Mouse (Mus musculus) NIH3T3 (cell line): ENCODE results near the gene Gpr137c.
A peak's percentile ranks its signal among the peaks of the same experiment; 100 is the strongest.

Experiments used
- DNase-seq: peaks from one replicate; pipeline ENCODE4 v3.0.0-alpha.2; 2012; ENCODE audit warnings: low read depth

Gpr137c gene

DNA sequence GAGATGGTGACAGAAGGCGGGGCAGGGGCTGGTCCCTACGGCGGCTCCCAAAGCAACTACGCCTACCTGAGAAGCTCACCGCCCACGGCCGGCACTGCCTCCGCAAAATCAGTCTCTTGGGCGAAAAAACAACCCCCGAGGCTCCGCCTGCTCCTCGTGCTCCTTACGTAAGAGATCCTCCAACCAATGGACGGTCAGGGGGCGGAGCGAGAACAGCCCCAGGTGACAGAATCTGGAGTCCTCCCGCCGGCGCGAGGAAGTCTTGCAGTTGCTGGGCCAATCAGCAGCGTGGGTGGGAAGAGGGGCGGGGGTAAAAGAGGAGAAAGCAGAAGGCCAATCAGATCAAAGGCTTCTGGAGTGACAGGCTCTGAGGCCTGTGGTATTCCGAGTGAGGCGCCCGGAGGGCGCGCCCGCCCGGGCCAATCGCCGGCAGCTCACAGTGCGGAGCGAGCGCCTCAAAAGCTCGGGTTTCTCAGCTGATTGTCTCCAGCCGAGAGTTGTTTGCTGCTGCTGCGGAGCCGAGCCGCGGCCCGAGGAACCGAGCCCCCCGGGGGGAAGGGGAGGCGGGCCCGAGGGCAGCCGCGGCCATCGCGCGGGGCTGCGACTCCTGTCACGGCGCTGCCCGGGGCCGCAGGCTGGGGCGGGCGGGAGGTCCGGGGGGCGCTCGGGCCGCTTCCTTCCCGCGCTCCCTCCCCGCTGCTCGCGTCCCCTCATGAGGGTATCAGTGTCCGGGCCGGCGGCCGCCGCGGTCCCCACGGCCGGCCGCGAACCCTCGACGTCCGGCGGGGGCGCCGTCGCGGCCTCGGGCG is at the start of gene Gpr137c:
Gene Gpr137c (plus strand): TSS at position 437 of the 809 bp plus-strand sequence.
- peak; percentile 98 for DNase-seq

DNA sequence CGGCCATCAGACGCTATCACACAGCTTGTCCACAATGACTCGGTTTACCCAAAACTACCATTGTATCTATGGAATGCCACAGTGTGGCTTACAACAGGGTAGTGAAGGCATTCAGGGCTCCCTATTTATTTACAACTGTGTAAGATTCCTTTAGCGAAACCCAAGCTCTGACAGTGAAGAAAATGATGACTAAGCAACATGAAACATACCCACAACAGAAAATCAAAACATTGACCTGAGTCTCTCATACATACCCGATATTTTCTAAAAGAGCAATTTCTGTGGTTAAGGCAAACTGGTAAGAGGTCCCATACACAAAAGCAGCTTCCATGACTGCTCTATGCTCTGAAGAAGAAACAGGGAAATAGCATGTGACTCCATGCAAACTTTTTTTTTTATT is 47.3 kb upstream of the Gpr137c start:
- no peak for DNase-seq

DNA sequence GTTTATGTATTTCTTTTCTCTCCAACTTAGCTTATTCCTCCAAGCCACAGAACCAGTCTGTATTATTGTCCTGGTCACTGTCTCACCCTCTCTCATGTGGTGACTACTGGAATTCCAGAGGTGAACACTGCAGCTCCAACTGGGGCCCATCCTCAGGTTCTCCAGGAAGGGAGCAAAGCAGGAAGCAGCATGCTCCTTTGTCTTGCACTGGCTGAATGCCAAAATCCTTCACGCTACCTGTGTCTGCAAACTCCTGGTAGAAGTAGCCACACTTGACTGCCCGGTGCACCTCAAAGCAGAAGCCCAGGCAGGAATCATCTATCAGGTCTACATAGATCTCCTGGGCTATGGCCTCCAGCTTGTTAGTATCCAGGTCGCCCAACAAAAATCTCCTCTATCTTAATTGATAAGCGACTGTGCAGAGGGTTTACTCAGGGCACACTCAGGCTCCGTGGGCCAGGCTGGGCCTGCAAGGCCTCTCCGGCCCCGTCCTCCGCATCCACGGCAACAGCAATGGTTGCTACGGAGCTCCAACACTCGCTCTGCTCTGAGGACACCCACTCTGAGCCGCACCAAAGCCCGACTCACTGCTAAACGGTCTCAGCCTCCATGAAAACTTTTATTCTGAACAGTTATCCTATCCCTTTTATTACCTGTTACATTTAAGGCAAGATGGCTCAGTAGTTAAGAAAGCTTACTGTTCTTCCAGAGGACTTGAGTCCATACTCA is 44.3 kb upstream of the Gpr137c start:
- no peak for DNase-seq

DNA sequence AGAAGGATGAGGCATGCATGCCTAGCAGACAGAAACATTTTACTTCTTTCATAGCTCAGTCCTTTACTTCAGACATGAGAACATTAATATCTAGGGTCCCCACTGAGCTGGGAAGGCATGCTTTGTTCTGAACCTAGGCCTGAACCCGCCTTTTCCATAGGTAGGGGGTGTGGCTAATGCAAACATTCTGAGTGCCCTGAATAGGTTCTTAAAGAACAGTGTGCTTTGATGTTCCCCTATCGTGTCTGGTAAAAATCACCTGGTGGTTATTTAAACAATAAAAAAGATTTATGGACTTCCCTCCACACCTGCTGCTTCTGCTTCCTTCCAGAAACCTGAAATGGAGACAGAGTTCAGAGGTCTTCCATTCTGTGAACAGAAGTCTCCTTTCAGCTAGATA is 40.3 kb upstream of the Gpr137c start:
- DNase-seq, result no peak

DNA sequence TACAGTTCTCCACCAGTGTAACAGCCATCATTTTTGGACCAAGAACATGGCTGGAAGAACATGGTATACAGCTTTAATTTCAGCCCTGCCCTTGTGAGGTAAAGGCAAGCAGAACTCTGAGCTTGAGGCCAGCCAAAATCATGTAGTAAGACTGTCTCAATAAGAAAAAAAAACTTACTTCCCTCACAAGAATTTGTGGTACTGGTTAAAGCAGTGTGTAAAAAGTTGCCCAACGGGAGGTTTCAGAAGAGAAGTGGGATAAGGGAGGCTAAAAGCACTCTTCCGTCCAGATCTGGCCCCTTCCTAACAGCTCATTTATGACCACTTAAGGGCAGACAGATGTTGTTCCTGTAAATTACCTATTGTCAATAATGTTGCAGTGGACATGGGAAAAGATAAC is 39.9 kb upstream of the Gpr137c start:
- no peak for DNase-seq

DNA sequence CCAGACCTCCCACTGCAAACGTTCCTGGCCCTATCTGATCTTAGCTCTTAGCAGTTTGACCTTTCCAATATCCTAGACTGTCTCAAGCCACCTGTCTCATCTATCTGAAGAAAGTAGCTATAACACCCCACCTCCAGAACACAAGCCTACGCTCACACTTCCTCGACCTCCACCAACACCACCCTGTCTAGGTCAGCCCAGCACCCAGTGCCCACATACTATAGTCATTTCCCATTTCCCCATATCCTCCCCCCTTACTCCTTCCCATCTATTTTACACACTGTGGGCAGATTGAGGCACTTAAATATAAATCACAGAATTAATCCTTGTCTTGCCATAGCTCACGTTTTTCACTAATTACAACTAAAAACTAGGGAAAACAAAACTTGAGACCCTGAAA is 37.9 kb upstream of the Gpr137c start:
- DNase-seq, result no peak

- DNase-seq, result peak; percentile 79
Observed at GRCm38 (mm10) chr14:45190999-45191398, 28.5 kb upstream of the Gpr137c start.

DNA sequence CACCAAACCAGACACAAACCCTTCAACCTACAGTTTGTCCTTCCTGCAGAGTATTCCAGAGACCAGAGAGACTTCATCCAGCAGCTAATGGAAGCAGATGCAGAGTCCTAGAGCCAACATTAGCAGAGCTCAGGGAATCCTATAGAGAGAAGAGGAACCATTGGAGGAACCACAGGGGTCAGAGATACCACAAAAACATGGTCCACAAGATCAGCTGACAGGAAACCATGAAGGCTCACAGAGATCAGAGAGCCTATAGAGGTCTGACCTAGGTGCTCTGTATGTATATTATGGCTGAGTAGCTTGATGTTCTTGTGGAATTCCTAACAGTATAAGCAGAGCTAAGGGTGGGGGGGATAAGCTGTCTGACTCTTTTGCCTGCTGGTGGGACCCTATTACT is 18.9 kb upstream of the Gpr137c start:
- DNase-seq, result no peak

GRCm38 (mm10) chr14:45210683-45211082 is 8.8 kb upstream of the Gpr137c start:
- no peak for DNase-seq

DNA sequence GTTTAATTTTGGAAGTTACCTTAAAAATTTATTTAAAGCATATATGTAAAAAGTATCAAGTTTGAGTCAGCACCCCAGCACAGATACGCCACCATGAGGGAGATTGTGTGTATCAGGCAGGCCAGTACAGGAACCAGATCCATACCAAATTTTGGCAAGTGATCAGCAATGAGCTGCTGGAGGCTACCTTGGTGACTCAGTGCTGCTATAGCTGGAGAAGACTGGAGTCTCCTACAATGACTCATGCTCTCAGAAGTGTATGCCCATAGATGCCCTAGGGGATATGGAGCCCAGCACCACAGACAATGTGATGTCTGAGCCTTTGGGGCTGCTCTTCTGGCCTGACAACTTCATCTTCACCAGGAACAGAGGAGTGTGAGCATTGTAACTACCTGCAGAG is 8.1 kb upstream of the Gpr137c start:
- DNase-seq, result peak; percentile 80

DNA sequence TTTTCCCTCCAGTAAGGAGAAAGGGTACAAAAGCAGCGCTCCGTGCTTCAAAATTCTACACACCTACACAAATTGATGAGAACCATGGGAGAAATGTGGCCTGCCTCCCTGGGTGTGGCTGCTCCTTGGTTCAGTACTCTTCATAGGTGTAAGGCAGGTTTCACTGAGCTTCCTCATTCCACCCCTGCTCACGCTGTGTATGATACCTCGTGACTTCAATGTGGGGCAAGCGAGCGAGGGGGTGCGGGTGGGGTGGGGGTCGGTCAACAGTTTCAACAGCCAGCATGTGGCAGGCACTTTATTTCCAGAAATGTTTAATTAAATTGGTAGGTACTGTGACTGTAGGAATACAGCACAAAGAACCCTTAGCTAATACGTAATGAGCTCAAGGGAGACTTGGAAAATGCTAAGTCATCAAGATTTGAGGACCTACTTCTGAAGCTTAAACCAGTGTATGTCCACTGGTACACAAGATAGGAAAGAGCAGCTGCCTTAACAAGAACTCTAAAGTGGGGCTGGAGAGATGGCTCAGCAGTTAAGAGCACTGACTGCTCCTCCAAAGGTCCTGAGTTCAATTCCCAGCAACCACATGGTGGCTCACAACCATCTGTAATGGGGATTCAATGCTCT is 2.7 kb upstream of the Gpr137c start:
- DNase-seq, result no peak

DNA sequence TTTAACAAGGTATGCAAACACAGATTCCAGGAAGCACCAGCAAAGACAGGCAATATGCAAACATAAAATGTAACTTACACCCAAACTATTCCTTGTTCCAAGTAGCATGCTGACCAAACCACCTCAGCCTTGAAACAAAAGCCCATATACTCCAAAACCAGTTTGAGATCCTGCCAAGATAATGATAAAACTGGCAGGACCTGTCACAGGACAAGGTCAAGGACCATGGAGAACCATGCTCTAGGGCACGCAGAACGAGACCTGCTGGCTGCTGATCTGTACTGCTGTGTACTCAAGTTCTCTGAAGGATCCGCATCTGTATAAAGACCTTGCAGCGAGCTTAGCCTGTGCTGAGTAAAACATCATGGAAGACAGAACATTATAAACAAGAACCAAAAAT is 1.8 kb upstream of the Gpr137c start:
- DNase-seq, result no peak

- DNase-seq, result peak; percentile 73
Observed at GRCm38 (mm10) chr14:45220090-45220956, 806 bp downstream of the Gpr137c start, which contains the start of gene Txndc16. Gene Txndc16 (minus strand): TSS chr14:45220328.

GRCm38 (mm10) chr14:45220957-45221630 is 1.6 kb downstream of the Gpr137c start:
- DNase-seq, result no peak

DNA sequence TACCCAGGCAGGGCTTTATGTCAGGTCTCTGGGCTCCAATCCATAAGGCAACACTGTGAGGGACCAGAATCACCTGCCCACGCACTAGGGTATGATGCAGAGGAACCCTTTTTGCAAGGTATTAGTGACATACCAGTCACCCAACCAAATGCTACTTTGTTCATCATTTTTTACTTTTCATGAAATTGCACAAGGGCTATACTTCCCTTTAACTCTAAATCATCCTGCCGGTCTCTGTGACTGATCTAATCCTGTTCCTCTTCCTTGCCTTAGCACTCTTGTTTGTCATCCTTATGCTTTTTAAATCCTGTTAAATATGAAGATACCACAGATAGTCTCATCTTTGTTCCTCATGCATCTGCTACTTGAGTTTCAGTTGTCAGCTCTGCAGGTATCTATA is 19.5 kb downstream of the Gpr137c start:
- DNase-seq, result no peak

DNA sequence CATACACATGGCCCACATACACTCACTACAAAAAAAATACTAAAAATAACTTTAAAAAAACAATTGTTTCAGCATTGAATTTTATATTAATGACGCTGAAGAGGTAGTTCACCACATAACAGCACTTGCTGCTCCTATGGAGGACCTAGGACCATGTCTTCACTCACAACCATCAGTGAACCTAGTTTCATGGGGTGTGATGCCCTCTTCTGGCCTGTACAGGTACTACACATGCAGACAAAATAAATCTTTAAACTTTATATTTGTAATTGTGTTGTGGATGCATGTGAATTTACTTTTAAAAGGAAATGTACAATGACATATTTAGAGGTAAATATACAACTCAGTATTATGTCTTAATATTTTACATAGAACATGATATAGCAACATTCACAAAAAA is 22.1 kb downstream of the Gpr137c start:
- DNase-seq, result peak; percentile 5

GRCm38 (mm10) chr14:45251548-45252076 is 32.1 kb downstream of the Gpr137c start:
- no peak for DNase-seq

DNA sequence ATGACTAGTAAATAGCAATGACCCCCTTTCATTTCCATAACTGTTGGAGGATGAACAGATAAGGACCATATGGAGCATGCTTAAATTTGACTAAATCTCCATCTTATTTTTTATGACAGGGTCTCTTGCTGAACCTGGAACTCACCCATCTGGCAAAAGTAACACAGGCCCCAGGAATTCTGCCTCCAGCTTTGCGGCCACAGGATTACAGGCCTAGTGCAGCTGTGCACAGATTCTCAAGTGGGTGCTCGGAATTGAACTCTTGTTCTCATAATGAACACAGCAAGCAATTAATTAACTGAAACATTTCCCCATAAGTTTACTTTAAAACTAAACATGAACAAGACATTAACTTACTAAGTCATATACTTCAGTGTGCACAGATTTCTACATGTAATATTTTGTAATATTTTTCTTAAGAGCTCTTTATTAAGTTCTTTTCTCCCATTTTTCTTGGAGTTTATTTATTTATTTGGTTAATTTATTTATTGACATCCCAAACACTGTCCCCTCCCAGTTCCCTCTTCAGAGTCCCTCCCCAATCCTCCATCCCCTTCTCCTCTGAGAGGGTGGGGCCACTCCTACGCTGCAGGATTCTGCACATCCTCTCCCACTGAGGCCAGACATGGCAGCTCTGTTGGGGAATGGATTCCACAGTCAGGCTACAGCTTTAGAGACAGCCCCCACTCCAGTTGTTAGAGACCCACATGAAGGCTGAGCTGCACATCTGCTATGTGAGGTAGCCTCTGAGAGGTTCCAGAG is 44.5 kb downstream of the Gpr137c start:
- DNase-seq, result no peak

DNA sequence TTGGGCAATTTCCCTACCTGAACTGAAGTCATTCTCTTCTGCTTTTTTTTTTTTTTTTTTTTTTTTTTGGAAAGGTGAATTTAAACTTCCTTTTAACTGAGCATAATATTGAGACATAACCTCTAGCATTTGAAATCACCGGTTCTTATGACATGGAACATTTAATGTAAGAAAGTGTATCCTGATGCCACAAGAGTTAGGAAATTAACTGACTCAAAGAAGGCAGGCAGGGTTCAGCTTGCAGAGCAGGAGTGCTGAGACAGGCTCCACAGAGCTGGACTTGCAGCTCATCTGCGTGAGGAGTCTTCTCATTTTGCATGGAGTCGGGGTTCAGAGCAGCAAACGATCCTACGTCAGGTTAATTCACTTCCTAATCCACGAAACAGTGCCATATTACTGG is 56.3 kb downstream of the Gpr137c start:
- no peak for DNase-seq

GRCm38 (mm10) chr14:45282066-45282465 is 62.5 kb downstream of the Gpr137c start:
- DNase-seq, result no peak
